Mouse (Mus musculus) liver, embryonic 14.5 days (tissue): ENCODE data around the gene Il17rd. TPM values are rescaled to one million over a fixed set of nuclear protein-coding genes. Genes with fewer than 3 reads are reported as not detected.

ENCODE experiments used
- ATAC-seq: fragments of 200-750 bp; cut with Nextera tagmentation; 2 replicates; pipeline ENCODE4 v1.8.0; 2017; ENCODE audit warnings: moderate number of reproducible peaks, mild to moderate bottlenecking, moderate library complexity; ENCODE audit not compliant: insufficient read depth
- DNase-seq, 3 experiments: peaks; one replicate each; pipeline ENCODE4 v3.0.0-alpha.2; 2012 to 2013; ENCODE audit warnings: low read depth in 3 of 3, low spot score in 3 of 3
- H3K27ac ChIP-seq: fragments of 300-500 bp; sonication (generic); 2 replicates; pipeline ENCODE4 v1.5.1; 2014; ENCODE audit warnings: moderate library complexity, mild to moderate bottlenecking, control low read depth, inconsistent platforms
- H3K27me3 ChIP-seq: fragments of 300-500 bp; sonication (generic); 2 replicates; pipeline ENCODE4 v1.6.1; 2014; ENCODE audit warnings: mild to moderate bottlenecking, low read length, moderate library complexity; ENCODE audit not compliant: control insufficient read depth, insufficient read depth
- H3K36me3 ChIP-seq: fragments of 300-500 bp; sonication (generic); replicated peaks from 2 replicates; pipeline ENCODE4 v1.6.1; 2014; ENCODE audit warnings: low read depth; ENCODE audit not compliant: control insufficient read depth, insufficient read depth
- H3K4me1 ChIP-seq, 2 experiments: fragments of 200-500 bp in 1 of 2; fragments of 300-500 bp in 1 of 2; sonication (generic) in 1 of 2; replicated peaks; 2 replicates each; pipeline ENCODE4 v1.6.1; 2012 to 2014; ENCODE audit warnings: antibody characterized with exemption in 1 of 2, inconsistent platforms in 1 of 2, low read length in 1 of 2; ENCODE audit not compliant: control insufficient read depth in 2 of 2, insufficient read depth in 2 of 2
- H3K4me2 ChIP-seq: fragments of 300-500 bp; sonication (generic); 2 replicates; pipeline ENCODE4 v1.6.1; 2014; ENCODE audit warnings: low read depth, mild to moderate bottlenecking, control low read depth, moderate library complexity
- H3K4me3 ChIP-seq, 2 experiments: fragments of 200-500 bp in 1 of 2; fragments of 300-500 bp in 1 of 2; sonication (generic) in 1 of 2; 2 replicates each; pipeline ENCODE4 v1.5.1; 2012 to 2014; ENCODE audit warnings: low read depth in 2 of 2, low read length in 2 of 2, mild to moderate bottlenecking in 2 of 2, control low read depth in 1 of 2, inconsistent platforms in 1 of 2, moderate library complexity in 1 of 2; ENCODE audit not compliant: insufficient read depth in 1 of 2
- H3K9ac ChIP-seq: fragments of 300-500 bp; sonication (generic); replicated peaks from 2 replicates; pipeline ENCODE4 v1.6.1; 2014; ENCODE audit warnings: mild to moderate bottlenecking, control low read depth, moderate library complexity
- H3K9me3 ChIP-seq: fragments of 300-500 bp; sonication (generic); 2 replicates; pipeline ENCODE4 v1.6.1; 2016; ENCODE audit warnings: low read length, mixed read lengths; ENCODE audit not compliant: control insufficient read depth
- CTCF ChIP-seq: IDR thresholded peaks from 2 replicates; pipeline ENCODE4 v1.5.1; 2016; ENCODE audit warnings: antibody characterized with exemption, low read depth, control low read depth
- EP300 ChIP-seq: IDR thresholded peaks from 2 replicates; pipeline ENCODE4 v1.6.1; 2016; ENCODE audit warnings: antibody characterized with exemption, low read depth
- WGBS: fragments of 180-500 bp; shearing (Covaris S2); extraction: QIAGEN DNeasy Blood & Tissue Kit; methylation state at CpG from one replicate; pipeline ENCODE4 v1.1.7; 2014; ENCODE audit not compliant: insufficient replicate concordance; 5-methylcytosine and 5-hydroxymethylcytosine counted together
- polyA plus RNA-seq, 2 experiments: library from polyadenylated mRNA; depleted of rRNA in 1 of 2; stranded (reverse) in 1 of 2; unstranded in 1 of 2; fragments of >200 nt; fragmentation: Nextera tagmentation in 1 of 2; extraction: Ambion mirVana in 1 of 2; gene quantifications; 2 replicates each; pipeline versions ENCODE4 v1.2.1 to v1.2.3; 2012 to 2014

Gene Il17rd
- polyA plus RNA-seq, 2 experiments, result 0.03 to 0.09 TPM

GRCm38 (mm10) chr14:27031142-27031541 is 7.6 kb upstream of the Il17rd start:
- Histone ChIP-seq H3K27ac (no peak overlapping the region), H3K9ac (no peak overlapping the region), H3K27me3 (no peaks in the 10 kb centered on the region), H3K4me2 (no peak overlapping the region), H3K4me3 (no peak overlapping the region), H3K4me1 (peaks cover 0 to 2% of the 10 kb centered on the region in 2 experiments; a peak in 1 of 4 replicates), H3K9me3 (no peaks in the 10 kb centered on the region), H3K36me3 (no peaks in the 10 kb centered on the region)
- DNase-seq, result peak in 2 of 3 experiments; percentile 16 to 41
- no peak for ATAC-seq
- 16% methylated on average over 4 of the region's 4 CpGs for WGBS
- TF ChIP-seq CTCF, result peak; percentile 89
- TF ChIP-seq EP300, result no peak

GRCm38 (mm10) chr14:27037513-27037912 is 1.2 kb upstream of the Il17rd start:
- no peak for DNase-seq
- 32% methylated on average over 1 of the region's 1 CpGs for WGBS
- Histone ChIP-seq H3K36me3 (no peaks in the 10 kb centered on the region), H3K4me3 (no peak overlapping the region), H3K4me2 (no peak overlapping the region), H3K27ac (no peak overlapping the region), H3K9ac (no peak overlapping the region), H3K27me3 (peaks cover 39% of the 10 kb centered on the region), H3K9me3 (no peaks in the 10 kb centered on the region), H3K4me1 (no peaks in the 10 kb centered on the region; a peak in 1 of 4 replicates)
- TF ChIP-seq CTCF (no peak), EP300 (no peak)
- ATAC-seq, result no peak

GRCm38 (mm10) chr14:27039281-27040248 is 824 bp downstream of the Il17rd start:
- DNase-seq (no peak), ATAC-seq (no peak)
- 1% methylated on average over 59 of the region's 59 CpGs for WGBS
- Histone ChIP-seq H3K9me3 (no peaks in the 10 kb centered on the region), H3K27me3 (peaks cover 47% of the 10 kb centered on the region), H3K4me1 (peaks cover 0 to 2% of the 10 kb centered on the region in 2 experiments; a peak in 2 of 4 replicates), H3K27ac (no peak overlapping the region), H3K9ac (no peak overlapping the region), H3K4me2 (peak overlapping the region; percentile 74), H3K36me3 (no peaks in the 10 kb centered on the region), H3K4me3 (peak overlapping the region; percentile 58 to 59)
- no peak for TF ChIP-seq CTCF
- TF ChIP-seq EP300, result no peak

- ATAC-seq, result no peak
- WGBS, result 10% methylated on average over 12 of the region's 12 CpGs
Observed at GRCm38 (mm10) chr14:27040451-27040850, 1.7 kb downstream of the Il17rd start.

GRCm38 (mm10) chr14:27042280-27042983 is 3.7 kb downstream of the Il17rd start:
- ATAC-seq (no peak), DNase-seq (no peak)
- Histone ChIP-seq H3K4me3 (no peak overlapping the region), H3K27me3 (peaks cover 47% of the 10 kb centered on the region), H3K27ac (no peak overlapping the region), H3K9ac (no peak overlapping the region), H3K4me1 (peaks cover 0 to 5% of the 10 kb centered on the region in 2 experiments; a peak in 2 of 4 replicates), H3K9me3 (no peaks in the 10 kb centered on the region), H3K36me3 (no peaks in the 10 kb centered on the region), H3K4me2 (no peak overlapping the region)
- TF ChIP-seq CTCF, result no peak
- no peak for TF ChIP-seq EP300
- 26% methylated on average over 8 of the region's 8 CpGs for WGBS

More at GRCm38 (mm10) chr14:27040451-27040850, 1.7 kb downstream of the Il17rd start:
- H3K9ac ChIP-seq, result no peak overlapping the region
- peaks cover 47% of the 10 kb centered on the region for H3K27me3 ChIP-seq
- H3K4me1 ChIP-seq, result peaks cover 0 to 5% of the 10 kb centered on the region in 2 experiments; a peak in 2 of 4 replicates
- no peaks in the 10 kb centered on the region for H3K9me3 ChIP-seq
- H3K4me2 ChIP-seq, result no peak overlapping the region
- H3K36me3 ChIP-seq, result no peaks in the 10 kb centered on the region
- no peak for DNase-seq
- no peak overlapping the region for H3K27ac ChIP-seq
- TF ChIP-seq EP300 (no peak), CTCF (no peak)
- H3K4me3 ChIP-seq, result no peak overlapping the region
